Mouse (Mus musculus): ENCODE results near the gene Pdrg1. TPM values are rescaled to one million over a fixed set of nuclear protein-coding genes. Genes with fewer than 3 reads are reported as not detected.

Gene Pdrg1
- polyA plus RNA-seq, 1 experiment: 131 TPM

DNA sequence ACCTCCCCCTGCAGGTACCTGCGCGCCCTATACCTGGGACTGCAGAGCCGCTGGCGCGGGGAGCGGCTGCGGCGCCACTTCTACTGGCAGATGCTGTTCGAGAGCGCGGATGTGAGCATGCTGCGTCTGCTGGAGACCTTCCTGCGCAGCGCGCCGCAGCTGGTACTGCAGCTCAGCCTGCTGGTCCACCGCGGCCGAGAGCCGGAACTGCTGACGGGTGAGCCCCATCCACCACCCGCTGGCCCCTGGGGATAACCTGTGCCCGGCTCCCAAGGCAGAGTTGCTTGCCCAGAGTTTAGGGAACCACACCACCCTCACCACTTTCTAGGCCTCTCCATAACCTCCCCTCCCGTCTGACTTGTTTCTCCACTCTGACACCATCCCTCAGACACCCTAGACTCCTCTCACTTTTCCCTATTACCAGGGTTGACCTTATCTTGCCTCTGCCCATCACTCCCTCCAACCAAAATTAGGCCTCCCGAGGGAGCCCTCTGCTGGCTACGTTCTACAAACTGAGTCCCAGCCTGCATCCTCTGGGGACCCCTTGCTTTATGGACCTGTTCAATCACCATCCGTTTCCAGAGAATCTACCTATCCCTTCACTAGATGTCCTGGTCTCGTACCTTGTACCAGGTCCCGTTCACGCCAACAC is 37.6 kb upstream of the Pdrg1 start:
- peak overlapping the region; percentile 92 for H3K27ac ChIP-seq (ENCODE audit: insufficient read depth, low read length)
- TF ChIP-seq CTCF (IDR thresholded peaks at IDR 0.05; ENCODE audit: borderline replicate concordance, insufficient read depth, low read depth, low read length): peak; percentile 35; the same call in 1 of the 2 replicates
- no peak for TF ChIP-seq POLR2A (IDR thresholded peaks at IDR 0.05; ENCODE audit: borderline replicate concordance, insufficient read depth, low read length)
- H3K4me3 ChIP-seq (replicated peaks; ENCODE audit: insufficient read depth, low read depth, low read length): peak overlapping the region; percentile 8
- H3K4me1 ChIP-seq (ENCODE audit: control insufficient read depth, insufficient read depth, low read length): peaks cover 59% of the 10 kb centered on the region
- DNase-seq: peak; percentile 60 to 66
- 9% methylated on average over 30 of the region's 30 CpGs for WGBS
- no peaks in the 10 kb centered on the region for H3K27me3 ChIP-seq (ENCODE audit: control insufficient read depth, insufficient read depth, low read length)

DNA sequence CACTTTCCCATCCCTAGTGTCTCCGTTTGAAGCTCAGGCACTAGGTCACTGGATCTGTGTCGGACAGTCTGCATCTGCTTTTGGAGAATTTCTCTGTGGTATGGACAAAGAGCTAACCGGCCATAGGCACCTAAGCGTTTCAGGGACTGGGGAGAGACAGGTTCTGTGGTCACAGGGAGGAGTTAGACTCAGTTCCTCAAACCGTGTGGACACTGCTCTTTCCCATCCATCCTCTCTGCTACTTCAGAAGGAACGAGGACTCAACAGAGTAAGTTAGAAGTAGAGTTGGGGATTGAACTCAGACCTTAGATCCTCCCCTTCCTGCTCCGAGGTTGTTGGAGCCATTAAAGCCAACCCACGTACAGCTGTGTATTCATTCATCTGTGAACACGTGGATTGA is 36.3 kb upstream of the Pdrg1 start:
- Histone ChIP-seq H3K27ac (ENCODE audit: insufficient read depth, low read length) (peak overlapping the region; percentile 92), H3K4me1 (ENCODE audit: control insufficient read depth, insufficient read depth, low read length) (peaks cover 69% of the 10 kb centered on the region), H3K27me3 (ENCODE audit: control insufficient read depth, insufficient read depth, low read length) (no peaks in the 10 kb centered on the region), H3K4me3 (replicated peaks; ENCODE audit: insufficient read depth, low read depth, low read length) (no peak overlapping the region)
- DNase-seq: no peak
- TF ChIP-seq POLR2A (IDR thresholded peaks at IDR 0.05; ENCODE audit: borderline replicate concordance, insufficient read depth, low read length) (no peak), CTCF (IDR thresholded peaks at IDR 0.05; ENCODE audit: borderline replicate concordance, insufficient read depth, low read depth, low read length) (no peak)
- WGBS: 52% methylated on average over 9 of the region's 9 CpGs

DNA sequence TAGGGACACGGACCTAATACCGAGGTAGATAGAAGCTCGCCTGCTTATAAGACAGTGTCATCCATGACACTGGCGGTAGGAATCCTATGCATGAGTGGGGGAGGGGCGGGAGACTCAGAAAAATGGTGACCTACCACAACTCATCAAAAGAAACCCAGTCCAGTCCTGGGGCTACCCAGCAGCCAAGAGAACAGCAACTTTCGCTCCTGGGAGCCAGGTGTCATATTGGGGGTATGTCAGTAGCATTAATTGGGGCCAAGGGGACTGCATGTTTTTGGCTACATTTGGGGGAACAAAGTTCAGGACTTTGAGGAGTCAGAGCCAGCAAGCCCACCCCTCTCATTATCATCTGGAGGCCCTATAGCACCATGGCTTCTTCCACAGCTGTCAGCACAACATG is 35.9 kb upstream of the Pdrg1 start:
- 60% methylated on average over 6 of the region's 6 CpGs for WGBS
- Histone ChIP-seq H3K27me3 (ENCODE audit: control insufficient read depth, insufficient read depth, low read length) (no peaks in the 10 kb centered on the region), H3K4me3 (replicated peaks; ENCODE audit: insufficient read depth, low read depth, low read length) (no peak overlapping the region), H3K4me1 (ENCODE audit: control insufficient read depth, insufficient read depth, low read length) (peaks cover 74% of the 10 kb centered on the region), H3K27ac (ENCODE audit: insufficient read depth, low read length) (peak overlapping the region; percentile 92)
- TF ChIP-seq CTCF (IDR thresholded peaks at IDR 0.05; ENCODE audit: borderline replicate concordance, insufficient read depth, low read depth, low read length) (no peak), POLR2A (IDR thresholded peaks at IDR 0.05; ENCODE audit: borderline replicate concordance, insufficient read depth, low read length) (no peak)
- no peak for DNase-seq

DNA sequence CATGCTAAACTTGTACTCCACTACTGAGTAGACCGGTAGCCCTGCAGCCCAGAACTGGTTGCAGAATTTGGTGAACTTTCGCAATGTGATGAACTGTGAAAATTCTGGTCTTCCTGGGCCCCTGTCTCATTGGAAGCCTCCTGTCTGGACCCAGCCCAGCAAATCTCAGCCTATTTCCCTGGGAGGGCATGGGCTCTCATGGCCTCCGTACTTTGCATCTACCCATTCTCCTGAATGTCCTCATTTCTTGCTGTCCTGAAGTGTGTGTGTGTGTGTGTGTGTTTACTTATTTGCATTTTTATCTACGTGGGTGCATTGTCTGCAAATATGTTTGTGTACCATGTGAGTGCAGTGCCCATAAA is 34.8 kb upstream of the Pdrg1 start:
- TF ChIP-seq POLR2A (IDR thresholded peaks at IDR 0.05; ENCODE audit: borderline replicate concordance, insufficient read depth, low read length) (no peak), CTCF (IDR thresholded peaks at IDR 0.05; ENCODE audit: borderline replicate concordance, insufficient read depth, low read depth, low read length) (no peak)

DNA sequence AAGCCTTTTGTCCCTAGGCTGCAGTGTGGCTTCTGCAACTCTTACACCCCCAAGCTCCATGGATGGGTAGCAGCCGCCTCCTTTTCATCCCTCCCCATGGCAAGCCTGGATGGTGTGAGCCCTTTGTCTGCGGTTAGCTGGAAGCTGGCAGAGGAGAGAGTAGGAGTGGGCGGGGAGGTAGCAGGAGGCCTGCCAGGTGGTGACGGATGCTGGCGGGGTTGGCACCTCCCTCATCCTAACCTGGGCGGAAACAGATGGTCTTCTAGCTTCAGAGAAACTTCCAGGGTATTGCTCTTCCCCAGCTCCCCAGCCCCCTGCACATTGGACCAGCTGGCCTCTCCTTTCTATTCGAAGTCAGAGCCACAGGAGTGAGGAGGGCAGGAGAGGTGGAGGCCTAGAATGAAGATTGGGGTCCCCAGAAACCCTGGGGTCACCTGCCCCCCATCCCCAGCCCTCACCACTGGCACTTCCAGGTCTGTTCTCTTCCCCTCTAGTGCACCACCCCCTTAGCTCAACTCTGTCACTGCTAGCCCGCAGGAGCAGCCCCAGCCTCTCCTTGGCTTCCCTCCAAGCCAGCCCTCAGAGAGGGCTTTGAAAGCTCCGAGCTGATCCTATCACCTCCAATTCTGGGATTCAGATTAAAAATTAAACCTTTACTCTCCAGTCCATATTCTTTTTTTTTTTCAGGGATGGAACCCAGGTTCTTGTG is 34.2 kb upstream of the Pdrg1 start:
- Histone ChIP-seq H3K4me3 (replicated peaks; ENCODE audit: insufficient read depth, low read depth, low read length) (peak overlapping the region; percentile 12), H3K27ac (ENCODE audit: insufficient read depth, low read length) (peak overlapping the region; percentile 92), H3K4me1 (ENCODE audit: control insufficient read depth, insufficient read depth, low read length) (peaks cover 74% of the 10 kb centered on the region), H3K27me3 (ENCODE audit: control insufficient read depth, insufficient read depth, low read length) (no peaks in the 10 kb centered on the region)
- 6% methylated on average over 9 of the region's 9 CpGs for WGBS
- DNase-seq: peak; percentile 97 to 98
- TF ChIP-seq CTCF (IDR thresholded peaks at IDR 0.05; ENCODE audit: borderline replicate concordance, insufficient read depth, low read depth, low read length): no peak
- peak; percentile 71; the same call in 1 of the 2 replicates for TF ChIP-seq POLR2A (IDR thresholded peaks at IDR 0.05; ENCODE audit: borderline replicate concordance, insufficient read depth, low read length)

More for the DNA sequence above, 34.8 kb upstream of the Pdrg1 start:
- peak overlapping the region; percentile 92 for H3K27ac ChIP-seq (ENCODE audit: insufficient read depth, low read length)
- WGBS: 30% methylated on average over 4 of the region's 4 CpGs
- no peak for DNase-seq
- H3K4me1 ChIP-seq (ENCODE audit: control insufficient read depth, insufficient read depth, low read length): peaks cover 76% of the 10 kb centered on the region
- H3K4me3 ChIP-seq (replicated peaks; ENCODE audit: insufficient read depth, low read depth, low read length): no peak overlapping the region
- H3K27me3 ChIP-seq (ENCODE audit: control insufficient read depth, insufficient read depth, low read length): no peaks in the 10 kb centered on the region

DNA sequence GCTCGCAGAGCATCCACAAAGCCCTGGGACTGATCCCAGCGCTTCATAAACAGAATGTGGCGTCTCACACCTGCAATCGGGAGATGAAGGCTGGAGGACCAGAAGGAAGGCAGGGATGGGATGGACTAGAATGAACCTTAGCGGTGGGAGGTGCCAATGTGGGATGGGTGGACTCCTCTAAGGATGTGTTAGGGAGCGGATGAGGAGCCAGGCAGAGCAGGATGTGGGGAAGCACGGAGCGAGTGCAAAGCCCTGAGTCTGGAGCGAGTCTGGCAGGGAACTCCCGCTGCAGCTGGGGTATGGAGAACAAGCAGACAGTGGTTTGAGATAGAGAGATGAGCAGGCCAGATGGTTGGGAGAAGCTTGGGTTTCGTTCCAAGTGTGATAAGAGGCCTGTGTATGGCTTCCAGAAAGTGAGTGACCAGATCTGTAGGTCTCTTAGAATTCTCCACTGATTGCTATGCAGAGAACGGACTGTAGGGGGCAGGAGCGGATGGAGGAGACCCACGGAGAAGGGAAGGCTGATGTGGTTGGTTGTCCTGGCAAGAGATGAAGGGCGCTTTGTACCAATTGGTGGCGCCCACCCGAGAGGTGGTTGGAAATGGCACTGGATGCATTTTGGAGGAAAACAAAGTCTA is 32.7 kb upstream of the Pdrg1 start:
- no peak overlapping the region for H3K4me3 ChIP-seq (replicated peaks; ENCODE audit: insufficient read depth, low read depth, low read length)
- 14% methylated on average over 17 of the region's 17 CpGs for WGBS
- H3K27ac ChIP-seq (ENCODE audit: insufficient read depth, low read length): peak overlapping the region; percentile 85
- DNase-seq: peak; percentile 75 to 79
- TF ChIP-seq POLR2A (IDR thresholded peaks at IDR 0.05; ENCODE audit: borderline replicate concordance, insufficient read depth, low read length) (no peak), CTCF (IDR thresholded peaks at IDR 0.05; ENCODE audit: borderline replicate concordance, insufficient read depth, low read depth, low read length) (peak; percentile 77)
- no peaks in the 10 kb centered on the region for H3K27me3 ChIP-seq (ENCODE audit: control insufficient read depth, insufficient read depth, low read length)
- peaks cover 71% of the 10 kb centered on the region for H3K4me1 ChIP-seq (ENCODE audit: control insufficient read depth, insufficient read depth, low read length)

DNA sequence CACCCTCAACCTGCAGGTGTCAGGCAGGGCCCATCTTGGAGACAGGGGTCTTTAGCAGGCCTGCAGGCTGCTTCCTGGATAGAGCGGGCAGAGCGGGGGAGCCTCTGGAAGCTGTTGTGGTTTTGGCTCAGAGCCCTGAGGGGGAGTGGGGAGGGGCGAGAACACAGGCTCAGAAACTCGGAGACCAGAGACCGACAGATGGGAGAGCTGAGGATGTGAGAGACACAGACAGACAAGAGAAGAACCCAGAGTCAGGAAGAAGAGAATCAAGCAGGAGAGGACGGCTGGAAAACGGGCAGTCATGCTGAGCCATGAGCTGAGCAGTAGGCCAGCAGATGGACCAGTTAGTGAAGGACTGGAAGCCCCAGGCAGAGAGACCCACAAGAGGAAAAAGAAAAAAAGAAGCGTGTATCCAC is 30.7 kb upstream of the Pdrg1 start:
- Histone ChIP-seq H3K4me3 (replicated peaks; ENCODE audit: insufficient read depth, low read depth, low read length) (no peak overlapping the region), H3K27ac (ENCODE audit: insufficient read depth, low read length) (peak overlapping the region; percentile 42), H3K4me1 (ENCODE audit: control insufficient read depth, insufficient read depth, low read length) (peaks cover 73% of the 10 kb centered on the region), H3K27me3 (ENCODE audit: control insufficient read depth, insufficient read depth, low read length) (no peaks in the 10 kb centered on the region)
- peak; percentile 61 to 72 for DNase-seq
- TF ChIP-seq CTCF (IDR thresholded peaks at IDR 0.05; ENCODE audit: borderline replicate concordance, insufficient read depth, low read depth, low read length) (no peak), POLR2A (IDR thresholded peaks at IDR 0.05; ENCODE audit: borderline replicate concordance, insufficient read depth, low read length) (no peak)
- 2% methylated on average over 8 of the region's 8 CpGs for WGBS
